Mouse (Mus musculus): ENCODE measurements around the gene Gm48551. TPM values are rescaled to one million over a fixed set of nuclear protein-coding genes. Genes with fewer than 3 reads are reported as not detected.

Gene Gm48551
- total RNA-seq, 1 experiment: 1.8 TPM

- Histone ChIP-seq H3K9me3 (ENCODE audit: control insufficient read depth, insufficient read depth, low read depth, low read length) (no peaks in the 10 kb centered on the region), H3K27ac (ENCODE audit: insufficient read depth, low read depth, low read length, poor library complexity, severe bottlenecking) (no peak overlapping the region), H3K36me3 (ENCODE audit: control insufficient read depth, insufficient read depth, low read length, poor library complexity, severe bottlenecking) (peaks cover 65% of the 10 kb centered on the region), H3K4me3 (ENCODE audit: insufficient read depth in 1 of 2, low read depth in 1 of 2, low read length in 2 of 2, poor library complexity in 1 of 2, severe bottlenecking in 1 of 2) (no peak overlapping the region), H3K4me1 (ENCODE audit: control insufficient read depth in 2 of 2, insufficient read depth in 2 of 2, low read length in 2 of 2, poor library complexity in 1 of 2) (peaks cover 3 to 45% of the 10 kb centered on the region in 2 experiments; a peak in 3 of 4 replicates), H3K9ac (ENCODE audit: insufficient read depth, low read depth, low read length, poor library complexity, severe bottlenecking) (no peak overlapping the region)
- no peak for DNase-seq (ENCODE audit: low read depth, low spot score)
- in situ Hi-C loops (cut with MboI; ENCODE audit: low sequenced_read_pairs in 2 of 2, unreplicated experiment in 2 of 2): no loop called here
- no peak for TF ChIP-seq ZNF384 (IDR thresholded peaks at IDR 0.05; ENCODE audit: low read depth, low read length)
- TF ChIP-seq MAFK (IDR thresholded peaks at IDR 0.05; ENCODE audit: insufficient read depth, low read depth, low read length): no peak
- TF ChIP-seq CHD2 (IDR thresholded peaks at IDR 0.05; ENCODE audit: low read depth, low read length): no peak
- no peak for TF ChIP-seq HCFC1 (IDR thresholded peaks at IDR 0.05; ENCODE audit: borderline replicate concordance, insufficient read depth, low read length)
- TF ChIP-seq ZC3H11A (IDR thresholded peaks at IDR 0.05; ENCODE audit: borderline replicate concordance, low read depth, low read length): no peak
These were observed 19.2 kb upstream of the Gm48551 start for GRCm38 (mm10) chr10:81365073-81365472.

- TF ChIP-seq HCFC1 (IDR thresholded peaks at IDR 0.05; ENCODE audit: borderline replicate concordance, insufficient read depth, low read length): no peak
- no peak for TF ChIP-seq MAFK (IDR thresholded peaks at IDR 0.05; ENCODE audit: insufficient read depth, low read depth, low read length)
- TF ChIP-seq ZC3H11A (IDR thresholded peaks at IDR 0.05; ENCODE audit: borderline replicate concordance, low read depth, low read length): no peak
- no peak for TF ChIP-seq ZNF384 (IDR thresholded peaks at IDR 0.05; ENCODE audit: low read depth, low read length)
- no peak for TF ChIP-seq CHD2 (IDR thresholded peaks at IDR 0.05; ENCODE audit: low read depth, low read length)
- peaks cover 0 to 41% of the 10 kb centered on the region in 2 experiments; a peak in 3 of 4 replicates for H3K4me1 ChIP-seq (ENCODE audit: control insufficient read depth in 2 of 2, insufficient read depth in 2 of 2, low read length in 2 of 2, poor library complexity in 1 of 2)
- peak within 1 kb of the TSS in 1 of 2 experiments; percentile 10; a peak in 1 of 4 replicates for H3K4me3 ChIP-seq (ENCODE audit: insufficient read depth in 1 of 2, low read depth in 1 of 2, low read length in 2 of 2, poor library complexity in 1 of 2, severe bottlenecking in 1 of 2)
- peak within 1 kb of the TSS; percentile 5; the same call in 1 of the 2 replicates for H3K9ac ChIP-seq (ENCODE audit: insufficient read depth, low read depth, low read length, poor library complexity, severe bottlenecking)
- H3K27ac ChIP-seq (ENCODE audit: insufficient read depth, low read depth, low read length, poor library complexity, severe bottlenecking): no peak within 1 kb of the TSS; the same call in 1 of the 2 replicates
- H3K9me3 ChIP-seq (ENCODE audit: control insufficient read depth, insufficient read depth, low read depth, low read length): no peaks in the 10 kb centered on the region
- DNase-seq (ENCODE audit: low read depth, low spot score): no peak
- in situ Hi-C loops (cut with MboI; ENCODE audit: low sequenced_read_pairs in 2 of 2, unreplicated experiment in 2 of 2): no loop called here
- H3K36me3 ChIP-seq (ENCODE audit: control insufficient read depth, insufficient read depth, low read length, poor library complexity, severe bottlenecking): peaks cover 71% of the 10 kb centered on the region
These were observed 18.4 kb upstream of the Gm48551 start, which contains the start of gene 4930404N11Rik for GRCm38 (mm10) chr10:81365672-81366476. TSS of gene 4930404N11Rik (minus strand) at chr10:81365816.

GRCm38 (mm10) chr10:81366477-81367206 is 17.6 kb upstream of the Gm48551 start:
- H3K4me1 ChIP-seq (ENCODE audit: control insufficient read depth in 2 of 2, insufficient read depth in 2 of 2, low read length in 2 of 2, poor library complexity in 1 of 2): peaks cover 0 to 40% of the 10 kb centered on the region in 2 experiments; a peak in 3 of 4 replicates
- no peaks in the 10 kb centered on the region for H3K9me3 ChIP-seq (ENCODE audit: control insufficient read depth, insufficient read depth, low read depth, low read length)
- in situ Hi-C loops (cut with MboI; ENCODE audit: low sequenced_read_pairs in 2 of 2, unreplicated experiment in 2 of 2): no loop called here
- no peak overlapping the region for H3K4me3 ChIP-seq (ENCODE audit: insufficient read depth in 1 of 2, low read depth in 1 of 2, low read length in 2 of 2, poor library complexity in 1 of 2, severe bottlenecking in 1 of 2)
- H3K9ac ChIP-seq (ENCODE audit: insufficient read depth, low read depth, low read length, poor library complexity, severe bottlenecking): no peak overlapping the region
- TF ChIP-seq ZNF384 (IDR thresholded peaks at IDR 0.05; ENCODE audit: low read depth, low read length) (no peak), CHD2 (IDR thresholded peaks at IDR 0.05; ENCODE audit: low read depth, low read length) (no peak), HCFC1 (IDR thresholded peaks at IDR 0.05; ENCODE audit: borderline replicate concordance, insufficient read depth, low read length) (no peak), ZC3H11A (IDR thresholded peaks at IDR 0.05; ENCODE audit: borderline replicate concordance, low read depth, low read length) (no peak), MAFK (IDR thresholded peaks at IDR 0.05; ENCODE audit: insufficient read depth, low read depth, low read length) (no peak)
- no peak overlapping the region for H3K27ac ChIP-seq (ENCODE audit: insufficient read depth, low read depth, low read length, poor library complexity, severe bottlenecking)
- peaks cover 71% of the 10 kb centered on the region for H3K36me3 ChIP-seq (ENCODE audit: control insufficient read depth, insufficient read depth, low read length, poor library complexity, severe bottlenecking)
- no peak for DNase-seq (ENCODE audit: low read depth, low spot score)

GRCm38 (mm10) chr10:81367207-81367495 is 17.1 kb upstream of the Gm48551 start:
- Histone ChIP-seq H3K27ac (ENCODE audit: insufficient read depth, low read depth, low read length, poor library complexity, severe bottlenecking) (no peak overlapping the region), H3K36me3 (ENCODE audit: control insufficient read depth, insufficient read depth, low read length, poor library complexity, severe bottlenecking) (peaks cover 68% of the 10 kb centered on the region), H3K4me1 (ENCODE audit: control insufficient read depth in 2 of 2, insufficient read depth in 2 of 2, low read length in 2 of 2, poor library complexity in 1 of 2) (peaks cover 0 to 37% of the 10 kb centered on the region in 2 experiments; a peak in 3 of 4 replicates), H3K9me3 (ENCODE audit: control insufficient read depth, insufficient read depth, low read depth, low read length) (no peaks in the 10 kb centered on the region), H3K9ac (ENCODE audit: insufficient read depth, low read depth, low read length, poor library complexity, severe bottlenecking) (no peak overlapping the region), H3K4me3 (ENCODE audit: insufficient read depth in 1 of 2, low read depth in 1 of 2, low read length in 2 of 2, poor library complexity in 1 of 2, severe bottlenecking in 1 of 2) (no peak overlapping the region)
- TF ChIP-seq HCFC1 (IDR thresholded peaks at IDR 0.05; ENCODE audit: borderline replicate concordance, insufficient read depth, low read length): no peak
- DNase-seq (ENCODE audit: low read depth, low spot score): no peak
- in situ Hi-C loops (cut with MboI; ENCODE audit: low sequenced_read_pairs in 2 of 2, unreplicated experiment in 2 of 2): no loop called here
